In genomic region chr5:120465062-120465461, GRCm38 (mm10) we compare ENCODE assay signal across 10 mouse cellular contexts. TPM values are rescaled to one million over a fixed set of nuclear protein-coding genes. Genes with fewer than 3 reads are reported as not detected.
DNase-seq lines count a peak whose midpoint lies in the region; ATAC-seq and TF ChIP-seq lines count a peak whose summit lies in the region.
"Had no signal": no experiment of that assay in that cellular context is flagged by ENCODE, and none has a peak within 500 bp of the region (broad histone marks: within the 10 kb centered on the region; RNA-seq: fewer than 3 reads in every experiment).

No protein-coding gene starts in this region.

- no peaks in the 10 kb centered on the region for H3K27me3 ChIP-seq in heart, postnatal 0 days (ENCODE audit: control insufficient read depth, insufficient read depth, low read length)
- peaks cover 39% of the 10 kb centered on the region; the same call in 1 of the 2 replicates for H3K27me3 ChIP-seq in heart, embryonic 10.5 days (ENCODE audit: insufficient read depth, poor library complexity, severe bottlenecking)
- H3K27me3 ChIP-seq: hindbrain, embryonic 15.5 days had no signal

- DNase-seq in heart, postnatal 0 days (ENCODE audit: low spot score) = no peak
- no peak for DNase-seq in heart, embryonic 10.5 days (ENCODE audit: low spot score)
- peak; percentile 38 for DNase-seq in 3T3-L1 (ENCODE audit: low read depth, low spot score)
- peak; percentile 13 for DNase-seq in NIH3T3 (ENCODE audit: low read depth)
- DNase-seq in lung, postnatal 14 days = peak; percentile 23
- no peak for DNase-seq in right cerebral cortex, adult 18-20 months
- DNase-seq in right cerebral cortex, postnatal 25 days = no peak

- peaks cover 4% of the 10 kb centered on the region; the same call in 1 of the 2 replicates for H3K4me1 ChIP-seq in heart, postnatal 0 days (ENCODE audit: control insufficient read depth, insufficient read depth)
- peaks cover 15% of the 10 kb centered on the region for H3K4me1 ChIP-seq in heart, embryonic 10.5 days
- H3K4me1 ChIP-seq: neural tube, embryonic 12.5 days had no signal

- no peak overlapping the region for H3K27ac ChIP-seq in heart, postnatal 0 days (ENCODE audit: low read depth)
- H3K27ac ChIP-seq in heart, embryonic 10.5 days = no peak overlapping the region
- H3K27ac ChIP-seq: hindbrain, embryonic 15.5 days; neural tube, embryonic 12.5 days had no signal

- WGBS in heart, postnatal 0 days = 40% methylated on average over 5 of the region's 5 CpGs
- 41% methylated on average over 5 of the region's 5 CpGs for WGBS in heart, embryonic 10.5 days

- no peak for TF ChIP-seq EP300 in heart, postnatal 0 days (IDR thresholded peaks at IDR 0.05; ENCODE audit: low read depth)

- no peak overlapping the region for H3K4me3 ChIP-seq in heart, postnatal 0 days (ENCODE audit: low read depth, low read length)
- no peak overlapping the region for H3K4me3 ChIP-seq in heart, embryonic 10.5 days
- H3K4me3 ChIP-seq: hindbrain, embryonic 15.5 days; neural tube, embryonic 12.5 days had no signal

- TF ChIP-seq CTCF in heart, postnatal 0 days (IDR thresholded peaks at IDR 0.05; ENCODE audit: low read depth) = peak; percentile 42

- no peak for ATAC-seq in heart, postnatal 0 days (ENCODE audit: insufficient read depth, low read depth)
- no peak for ATAC-seq in megakaryocyte progenitor cell, adult 5-6 weeks (replicated peaks; ENCODE audit: poor library complexity)

- no peaks in the 10 kb centered on the region for H3K9me3 ChIP-seq in heart, postnatal 0 days (replicated peaks; ENCODE audit: control insufficient read depth, low read length)
- H3K9me3 ChIP-seq in heart, embryonic 10.5 days = no peaks in the 10 kb centered on the region
- H3K9me3 ChIP-seq: hindbrain, embryonic 15.5 days; neural tube, embryonic 12.5 days had no signal

- H3K36me3 ChIP-seq in heart, postnatal 0 days (replicated peaks; ENCODE audit: control insufficient read depth, insufficient read depth, low read length) = no peaks in the 10 kb centered on the region
- no peaks in the 10 kb centered on the region for H3K36me3 ChIP-seq in heart, embryonic 10.5 days
- H3K36me3 ChIP-seq: hindbrain, embryonic 15.5 days; neural tube, embryonic 12.5 days had no signal

- H3K4me2 ChIP-seq in heart, postnatal 0 days (ENCODE audit: low read depth, low read length) = no peak overlapping the region
- H3K4me2 ChIP-seq: hindbrain, embryonic 15.5 days; neural tube, embryonic 12.5 days had no signal

- H3K9ac ChIP-seq in heart, postnatal 0 days (replicated peaks; ENCODE audit: low read depth, low read length) = no peak overlapping the region
- H3K9ac ChIP-seq: hindbrain, embryonic 15.5 days; neural tube, embryonic 12.5 days had no signal

RNA-seq across cellular contexts. Expression of gene Sdsl, which starts 7.5 kb away (rescaled TPM):
- total RNA-seq in heart, postnatal 0 days (2014; rRNA removed; ENCODE audit: low replicate concordance) = 17.0 and 30.3 TPM in 2 replicates
- 20.7 TPM in 2 replicates for polyA plus RNA-seq in heart, postnatal 0 days (2015; fragmentation: Nextera tagmentation; extraction: Ambion mirVana)
- 7.5 and 7.7 TPM in 2 replicates for polyA plus RNA-seq in heart, embryonic 10.5 days (2016; fragmentation: Nextera tagmentation; extraction: Ambion mirVana)
- total RNA-seq in megakaryocyte progenitor cell, adult 5-6 weeks (2015) = 1.6 and 7.1 TPM in 2 replicates
- total RNA-seq in megakaryocyte progenitor cell, adult 5-6 weeks (2017) = 3.2 and 9.0 TPM in 2 replicates

RNA-seq across cellular contexts. Expression of gene Sds, which starts 11.3 kb away (rescaled TPM):
- not detected in 2 replicates for total RNA-seq in heart, postnatal 0 days (2014; rRNA removed; ENCODE audit: low replicate concordance)
- not detected in 2 replicates for polyA plus RNA-seq in heart, postnatal 0 days (2015; fragmentation: Nextera tagmentation; extraction: Ambion mirVana)
- 0.16 and 0.23 TPM in 2 replicates for polyA plus RNA-seq in heart, embryonic 10.5 days (2016; fragmentation: Nextera tagmentation; extraction: Ambion mirVana)
- total RNA-seq in megakaryocyte progenitor cell, adult 5-6 weeks (2015) = not detected in 2 replicates
- not detected in 2 replicates for total RNA-seq in megakaryocyte progenitor cell, adult 5-6 weeks (2017)
- polyA plus RNA-seq: hindbrain, embryonic 15.5 days; neural tube, embryonic 12.5 days had no signal

RNA-seq across cellular contexts. Expression of gene Lhx5, which starts 33.6 kb away (rescaled TPM):
- not detected in 2 replicates for total RNA-seq in heart, postnatal 0 days (2014; rRNA removed; ENCODE audit: low replicate concordance)
- polyA plus RNA-seq in heart, postnatal 0 days (2015; fragmentation: Nextera tagmentation; extraction: Ambion mirVana) = not detected in 2 replicates
- 0.05 TPM in 1 of 2 replicates, not detected in the other for polyA plus RNA-seq in heart, embryonic 10.5 days (2016; fragmentation: Nextera tagmentation; extraction: Ambion mirVana)
- total RNA-seq in megakaryocyte progenitor cell, adult 5-6 weeks (2015) = not detected in 2 replicates
- total RNA-seq in megakaryocyte progenitor cell, adult 5-6 weeks (2017) = not detected in 2 replicates

RNA-seq across cellular contexts. Expression of gene Plbd2, which starts 38.4 kb away (rescaled TPM):
- 38.1 and 38.3 TPM in 2 replicates for total RNA-seq in heart, postnatal 0 days (2014; rRNA removed; ENCODE audit: low replicate concordance)
- polyA plus RNA-seq in heart, postnatal 0 days (2015; fragmentation: Nextera tagmentation; extraction: Ambion mirVana) = 43.9 and 47.2 TPM in 2 replicates
- 43.9 and 46.6 TPM in 2 replicates for polyA plus RNA-seq in heart, embryonic 10.5 days (2016; fragmentation: Nextera tagmentation; extraction: Ambion mirVana)
- 8.3 and 9.8 TPM in 2 replicates for total RNA-seq in megakaryocyte progenitor cell, adult 5-6 weeks (2015)
- 6.9 and 8.7 TPM in 2 replicates for total RNA-seq in megakaryocyte progenitor cell, adult 5-6 weeks (2017)

RNA-seq across cellular contexts. Expression of gene Slc8b1, which starts 45.9 kb away (rescaled TPM):
- total RNA-seq in heart, postnatal 0 days (2014; rRNA removed; ENCODE audit: low replicate concordance) = 4.2 and 16.0 TPM in 2 replicates
- 3.4 and 3.6 TPM in 2 replicates for polyA plus RNA-seq in heart, postnatal 0 days (2015; fragmentation: Nextera tagmentation; extraction: Ambion mirVana)
- polyA plus RNA-seq in heart, embryonic 10.5 days (2016; fragmentation: Nextera tagmentation; extraction: Ambion mirVana) = 4.2 and 5.9 TPM in 2 replicates
- 21.1 and 23.5 TPM in 2 replicates for total RNA-seq in megakaryocyte progenitor cell, adult 5-6 weeks (2015)
- total RNA-seq in megakaryocyte progenitor cell, adult 5-6 weeks (2017) = 31.8 and 32.5 TPM in 2 replicates

Comparison
In these comparisons a context has a peak if more than half of its experiments do, and no peak if none do; other contexts are left out.
1. DNase-seq: peak in 3T3-L1 (single experiment), NIH3T3 (single experiment) and lung, postnatal 14 days (single experiment); none in heart, postnatal 0 days (single experiment), heart, embryonic 10.5 days (single experiment), right cerebral cortex, adult 18-20 months (single experiment) and right cerebral cortex, postnatal 25 days (single experiment).